Mouse (Mus musculus): ENCODE data around the gene Ces2e.

DNA sequence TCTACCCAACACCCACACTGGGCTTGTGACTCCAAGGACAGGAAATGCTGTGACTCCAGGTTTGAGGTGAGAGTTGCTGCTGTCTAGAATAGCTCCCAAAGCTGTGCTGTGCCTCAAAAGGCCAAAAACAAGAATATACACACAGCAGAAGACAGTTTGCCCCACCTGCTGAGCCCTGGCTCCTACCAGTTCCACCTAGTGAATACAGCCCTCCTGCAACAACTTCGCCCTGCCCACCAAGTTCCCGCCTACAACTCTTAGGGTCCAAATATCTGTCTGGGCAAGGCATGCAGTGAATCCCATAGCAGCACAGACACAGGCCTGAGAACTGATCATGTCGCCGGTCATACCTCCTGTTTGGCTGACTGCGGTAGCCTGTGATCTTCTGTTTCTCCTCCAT is 58.1 kb downstream of the Ces2e start:
- TF ChIP-seq CTCF (IDR thresholded peaks at IDR 0.05; ENCODE audit: control insufficient read depth, insufficient read depth, low read length): no peak
- no peak for TF ChIP-seq POLR2A (IDR thresholded peaks at IDR 0.05; ENCODE audit: borderline replicate concordance, control insufficient read depth, low read depth, low read length)
